Mouse (Mus musculus): ENCODE data around the gene Hao2. TPM values are rescaled to one million over a fixed set of nuclear protein-coding genes. Genes with fewer than 3 reads are reported as not detected.
A peak's percentile ranks its signal among the peaks of the same experiment; 100 is the strongest.

Hao2 gene
- polyA plus RNA-seq, 1 experiment from 2014 or later: 24.0 TPM

GRCm38 (mm10) chr3:98880831-98881230 is 12.2 kb downstream of the Hao2 start:
- Histone ChIP-seq H3K4me3 (ENCODE audit: low read depth, low read length) (no peak overlapping the region), H3K27me3 (ENCODE audit: control insufficient read depth, insufficient read depth, low read depth, low read length) (no peaks in the 10 kb centered on the region), H3K9ac (ENCODE audit: low read depth, low read length) (no peak overlapping the region), H3K27ac (ENCODE audit: low read length) (no peak overlapping the region), H3K36me3 (ENCODE audit: control insufficient read depth, insufficient read depth) (no peaks in the 10 kb centered on the region), H3K4me2 (ENCODE audit: low read depth, low read length) (no peak overlapping the region), H3K9me3 (replicated peaks; ENCODE audit: control insufficient read depth, low read length) (no peaks in the 10 kb centered on the region), H3K4me1 (ENCODE audit: control insufficient read depth, low read depth, low read length) (no peaks in the 10 kb centered on the region)
- ATAC-seq (ENCODE audit: low read depth): no peak
- WGBS (ENCODE audit: insufficient replicate concordance): 57% methylated on average over 2 of the region's 2 CpGs

DNA sequence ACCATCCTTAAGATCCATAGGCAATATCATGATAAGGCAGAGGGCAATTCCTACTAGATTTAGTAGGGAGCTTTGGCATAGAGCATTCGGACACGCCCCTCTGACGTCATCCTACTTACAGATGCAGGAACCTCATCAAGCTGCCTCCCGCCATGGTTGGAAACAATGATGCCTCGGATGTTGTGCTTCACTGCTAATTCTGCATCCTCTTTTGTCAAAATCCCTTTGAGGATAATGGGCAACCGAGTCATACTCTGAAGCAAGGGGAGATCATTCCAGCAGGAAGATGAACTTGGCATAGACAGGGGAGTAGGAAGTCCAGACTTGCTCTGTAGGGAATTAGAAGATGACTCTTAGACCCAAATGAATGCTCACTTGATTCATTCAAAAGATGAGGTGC is 12.8 kb downstream of the Hao2 start:
- Histone ChIP-seq H3K4me3 (ENCODE audit: low read depth, low read length) (no peak overlapping the region), H3K9me3 (replicated peaks; ENCODE audit: control insufficient read depth, low read length) (no peaks in the 10 kb centered on the region), H3K36me3 (ENCODE audit: control insufficient read depth, insufficient read depth) (no peaks in the 10 kb centered on the region), H3K9ac (ENCODE audit: low read depth, low read length) (no peak overlapping the region), H3K27ac (ENCODE audit: low read length) (no peak overlapping the region), H3K4me2 (ENCODE audit: low read depth, low read length) (no peak overlapping the region), H3K4me1 (ENCODE audit: control insufficient read depth, low read depth, low read length) (no peaks in the 10 kb centered on the region), H3K27me3 (ENCODE audit: control insufficient read depth, insufficient read depth, low read depth, low read length) (no peaks in the 10 kb centered on the region)
- ATAC-seq (ENCODE audit: low read depth): no peak
- 53% methylated on average over 6 of the region's 6 CpGs for WGBS (ENCODE audit: insufficient replicate concordance)

- Histone ChIP-seq H3K4me3 (ENCODE audit: low read depth, low read length) (no peak overlapping the region), H3K27ac (ENCODE audit: low read length) (no peak overlapping the region)
- WGBS (ENCODE audit: insufficient replicate concordance): 41% methylated on average over 2 of the region's 2 CpGs
Measured at GRCm38 (mm10) chr3:98868219-98868618, 24.8 kb downstream of the Hao2 start.

DNA sequence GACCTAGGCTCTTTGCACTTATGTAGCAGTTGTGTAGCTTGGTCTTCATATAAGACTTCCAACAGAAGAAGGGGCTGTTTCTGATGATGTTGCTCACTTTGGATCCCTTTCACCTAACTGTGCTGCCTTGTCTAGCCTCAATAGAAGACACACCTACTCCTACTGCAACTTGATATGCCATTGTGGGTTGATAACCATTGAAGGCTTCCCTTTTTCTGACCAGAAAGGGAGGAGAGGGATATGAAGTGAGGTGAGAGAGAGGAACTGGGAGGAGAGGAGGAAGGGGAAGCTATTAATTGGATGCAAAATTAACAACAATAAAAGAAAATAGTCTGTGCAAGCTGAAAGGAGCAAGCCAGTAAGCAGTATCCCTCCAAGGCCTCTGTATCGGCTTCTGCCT is 30.2 kb downstream of the Hao2 start:
- no peak overlapping the region for H3K9ac ChIP-seq (ENCODE audit: low read depth, low read length)
- no peak overlapping the region for H3K27ac ChIP-seq (ENCODE audit: low read length)
- H3K4me3 ChIP-seq (ENCODE audit: low read depth, low read length): no peak overlapping the region
- H3K9me3 ChIP-seq (replicated peaks; ENCODE audit: control insufficient read depth, low read length): no peaks in the 10 kb centered on the region
- peaks cover under 1% of the 10 kb centered on the region for H3K4me1 ChIP-seq (ENCODE audit: control insufficient read depth, low read depth, low read length)
- H3K4me2 ChIP-seq (ENCODE audit: low read depth, low read length): no peak overlapping the region
- H3K36me3 ChIP-seq (ENCODE audit: control insufficient read depth, insufficient read depth): no peaks in the 10 kb centered on the region
- H3K27me3 ChIP-seq (ENCODE audit: control insufficient read depth, insufficient read depth, low read depth, low read length): no peaks in the 10 kb centered on the region
- 65% methylated on average over 1 of the region's 1 CpGs for WGBS (ENCODE audit: insufficient replicate concordance)
- ATAC-seq (ENCODE audit: low read depth): no peak

More at GRCm38 (mm10) chr3:98868219-98868618, 24.8 kb downstream of the Hao2 start:
- Histone ChIP-seq H3K27me3 (ENCODE audit: control insufficient read depth, insufficient read depth, low read depth, low read length) (no peaks in the 10 kb centered on the region), H3K9me3 (replicated peaks; ENCODE audit: control insufficient read depth, low read length) (no peaks in the 10 kb centered on the region), H3K36me3 (ENCODE audit: control insufficient read depth, insufficient read depth) (no peaks in the 10 kb centered on the region), H3K4me1 (ENCODE audit: control insufficient read depth, low read depth, low read length) (no peaks in the 10 kb centered on the region), H3K9ac (ENCODE audit: low read depth, low read length) (no peak overlapping the region), H3K4me2 (ENCODE audit: low read depth, low read length) (no peak overlapping the region)
- no peak for ATAC-seq (ENCODE audit: low read depth)

DNA sequence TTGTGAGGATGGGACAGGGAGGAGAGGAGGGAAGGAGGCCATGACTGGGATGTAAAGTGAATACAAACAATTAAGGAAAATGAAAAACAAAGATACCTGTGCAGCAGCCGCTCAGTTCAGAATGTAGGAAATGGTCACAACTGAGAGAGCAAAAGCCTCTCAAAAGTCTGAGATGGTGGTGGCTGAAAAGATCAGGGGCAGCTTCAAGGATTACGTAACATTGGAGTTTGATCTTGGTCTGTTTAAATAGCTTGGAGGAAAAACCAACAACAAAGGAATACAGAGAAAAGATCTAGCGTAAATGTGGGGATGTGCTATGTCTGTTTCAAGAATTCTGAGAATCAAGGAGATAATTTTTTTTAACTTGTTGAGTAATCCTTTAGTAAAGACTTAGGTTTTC is 33.5 kb downstream of the Hao2 start, which contains the start of gene Hsd3b1:
Hsd3b1 (minus strand) TSS at position 219 of the 400 bp plus-strand sequence.
- Histone ChIP-seq H3K9ac (ENCODE audit: low read depth, low read length) (peak within 1 kb of the TSS; percentile 17; the same call in 1 of the 2 replicates), H3K27me3 (ENCODE audit: control insufficient read depth, insufficient read depth, low read depth, low read length) (no peaks in the 10 kb centered on the region), H3K4me2 (ENCODE audit: low read depth, low read length) (peak within 1 kb of the TSS; percentile 19), H3K27ac (ENCODE audit: low read length) (peak within 1 kb of the TSS; percentile 51; the same call in 1 of the 2 replicates), H3K9me3 (replicated peaks; ENCODE audit: control insufficient read depth, low read length) (no peaks in the 10 kb centered on the region), H3K36me3 (ENCODE audit: control insufficient read depth, insufficient read depth) (no peaks in the 10 kb centered on the region), H3K4me3 (ENCODE audit: low read depth, low read length) (peak within 1 kb of the TSS; percentile 37), H3K4me1 (ENCODE audit: control insufficient read depth, low read depth, low read length) (peaks cover 6% of the 10 kb centered on the region)
- WGBS (ENCODE audit: insufficient replicate concordance): 58% methylated on average over 3 of the region's 3 CpGs
- ATAC-seq (ENCODE audit: low read depth): no peak

- H3K36me3 ChIP-seq (ENCODE audit: control insufficient read depth, insufficient read depth): no peaks in the 10 kb centered on the region
- H3K4me3 ChIP-seq (ENCODE audit: low read depth, low read length): no peak overlapping the region
- peak overlapping the region; percentile 55 for H3K27ac ChIP-seq (ENCODE audit: low read length)
- no peak overlapping the region for H3K9ac ChIP-seq (ENCODE audit: low read depth, low read length)
- WGBS (ENCODE audit: insufficient replicate concordance): 32% methylated on average over 2 of the region's 2 CpGs
- no peaks in the 10 kb centered on the region for H3K27me3 ChIP-seq (ENCODE audit: control insufficient read depth, insufficient read depth, low read depth, low read length)
- no peak for ATAC-seq (ENCODE audit: low read depth)
- H3K9me3 ChIP-seq (replicated peaks; ENCODE audit: control insufficient read depth, low read length): no peaks in the 10 kb centered on the region
- peak overlapping the region; percentile 27; the same call in 1 of the 2 replicates for H3K4me2 ChIP-seq (ENCODE audit: low read depth, low read length)
- peaks cover 10% of the 10 kb centered on the region for H3K4me1 ChIP-seq (ENCODE audit: control insufficient read depth, low read depth, low read length)
Measured at GRCm38 (mm10) chr3:98858051-98858450, 35.0 kb downstream of the Hao2 start.

GRCm38 (mm10) chr3:98856892-98857291 is 36.1 kb downstream of the Hao2 start:
- H3K4me1 ChIP-seq (ENCODE audit: control insufficient read depth, low read depth, low read length): peaks cover 10% of the 10 kb centered on the region
- ATAC-seq (ENCODE audit: low read depth): peak; percentile 67
- 5% methylated on average over 1 of the region's 1 CpGs for WGBS (ENCODE audit: insufficient replicate concordance)

GRCm38 (mm10) chr3:98855160-98855559 is 37.9 kb downstream of the Hao2 start:
- Histone ChIP-seq H3K27me3 (ENCODE audit: control insufficient read depth, insufficient read depth, low read depth, low read length) (no peaks in the 10 kb centered on the region), H3K9ac (ENCODE audit: low read depth, low read length) (peak overlapping the region; percentile 39; the same call in 1 of the 2 replicates), H3K27ac (ENCODE audit: low read length) (peak overlapping the region; percentile 77), H3K36me3 (ENCODE audit: control insufficient read depth, insufficient read depth) (no peaks in the 10 kb centered on the region), H3K4me1 (ENCODE audit: control insufficient read depth, low read depth, low read length) (peaks cover 10% of the 10 kb centered on the region), H3K9me3 (replicated peaks; ENCODE audit: control insufficient read depth, low read length) (no peaks in the 10 kb centered on the region), H3K4me2 (ENCODE audit: low read depth, low read length) (peak overlapping the region; percentile 43), H3K4me3 (ENCODE audit: low read depth, low read length) (no peak overlapping the region)
- ATAC-seq (ENCODE audit: low read depth): peak; percentile 93
- 35% methylated on average over 3 of the region's 3 CpGs for whole genome bisulfite sequencing (ENCODE audit: insufficient replicate concordance)

More at GRCm38 (mm10) chr3:98856892-98857291, 36.1 kb downstream of the Hao2 start:
- no peaks in the 10 kb centered on the region for H3K9me3 ChIP-seq (replicated peaks; ENCODE audit: control insufficient read depth, low read length)
- H3K27ac ChIP-seq (ENCODE audit: low read length): peak overlapping the region; percentile 68
- H3K4me2 ChIP-seq (ENCODE audit: low read depth, low read length): peak overlapping the region; percentile 38; the same call in 1 of the 2 replicates
- no peaks in the 10 kb centered on the region for H3K36me3 ChIP-seq (ENCODE audit: control insufficient read depth, insufficient read depth)
- no peak overlapping the region for H3K9ac ChIP-seq (ENCODE audit: low read depth, low read length)
- no peak overlapping the region; the same call in 1 of the 2 replicates for H3K4me3 ChIP-seq (ENCODE audit: low read depth, low read length)
- H3K27me3 ChIP-seq (ENCODE audit: control insufficient read depth, insufficient read depth, low read depth, low read length): no peaks in the 10 kb centered on the region

GRCm38 (mm10) chr3:98853685-98854084 is 39.4 kb downstream of the Hao2 start:
- no peaks in the 10 kb centered on the region for H3K9me3 ChIP-seq (replicated peaks; ENCODE audit: control insufficient read depth, low read length)
- H3K4me1 ChIP-seq (ENCODE audit: control insufficient read depth, low read depth, low read length): peaks cover 10% of the 10 kb centered on the region
- no peak overlapping the region for H3K9ac ChIP-seq (ENCODE audit: low read depth, low read length)
- WGBS (ENCODE audit: insufficient replicate concordance): 6% methylated on average over 1 of the region's 1 CpGs
- no peaks in the 10 kb centered on the region for H3K27me3 ChIP-seq (ENCODE audit: control insufficient read depth, insufficient read depth, low read depth, low read length)
- ATAC-seq (ENCODE audit: low read depth): no peak
- no peak overlapping the region for H3K27ac ChIP-seq (ENCODE audit: low read length)
- no peak overlapping the region for H3K4me3 ChIP-seq (ENCODE audit: low read depth, low read length)
- no peak overlapping the region for H3K4me2 ChIP-seq (ENCODE audit: low read depth, low read length)
- no peaks in the 10 kb centered on the region for H3K36me3 ChIP-seq (ENCODE audit: control insufficient read depth, insufficient read depth)
